Mouse (Mus musculus): ENCODE data around the gene Tnpo3.

DNA sequence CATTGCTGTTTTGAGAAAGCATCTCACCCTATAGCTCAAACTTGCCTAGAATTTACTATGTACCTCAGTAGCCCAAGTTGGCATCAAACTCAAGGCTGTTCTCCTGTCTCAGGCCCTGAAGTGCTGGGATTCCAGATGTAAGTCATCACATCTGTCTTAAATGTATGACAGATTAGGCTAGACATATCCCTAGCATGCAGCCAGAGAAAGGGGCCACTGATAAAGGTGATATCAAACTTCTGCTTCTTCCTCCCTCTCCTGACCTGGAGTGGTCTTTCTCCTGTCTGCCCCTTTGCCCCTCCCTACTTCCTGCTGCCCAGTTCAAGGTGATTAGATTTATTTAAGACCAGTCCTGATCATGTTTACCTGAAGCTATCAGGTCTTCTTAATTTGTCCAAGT lies 43.6 kb upstream of the Tnpo3 start:
- no peak for TF ChIP-seq CTCF (IDR thresholded peaks at IDR 0.05)
- no peak for TF ChIP-seq POLR2A (IDR thresholded peaks at IDR 0.05; ENCODE audit: insufficient read depth, low read depth, low read length)
